Mouse (Mus musculus) neural tube, embryonic 12.5 days (tissue): ENCODE data around the gene Zic1. TPM values are rescaled to one million over a fixed set of nuclear protein-coding genes. Genes with fewer than 3 reads are reported as not detected.

Source experiments
- ATAC-seq: fragments of 200-750 bp; cut with Nextera tagmentation; 2 replicates; pipeline ENCODE4 v1.8.0; 2017; ENCODE audit warnings: low read depth, mild to moderate bottlenecking, moderate TSS enrichment, moderate library complexity; ENCODE audit not compliant: low FRiP score
- H3K27ac ChIP-seq: fragments of 300-500 bp; sonication (generic); 2 replicates; pipeline ENCODE4 v1.5.1; 2016
- H3K27me3 ChIP-seq: fragments of 300-500 bp; sonication (generic); replicated peaks from 2 replicates; pipeline ENCODE4 v1.6.1; 2016; ENCODE audit warnings: mild to moderate bottlenecking
- H3K36me3 ChIP-seq: fragments of 300-500 bp; sonication (generic); 2 replicates; pipeline ENCODE4 v1.6.1; 2016; ENCODE audit warnings: mild to moderate bottlenecking
- H3K4me1 ChIP-seq: fragments of 300-500 bp; sonication (generic); 2 replicates; pipeline ENCODE4 v1.6.1; 2016
- H3K4me2 ChIP-seq: fragments of 300-500 bp; sonication (generic); replicated peaks from 2 replicates; pipeline ENCODE4 v1.6.1; 2016; ENCODE audit warnings: mild to moderate bottlenecking
- H3K4me3 ChIP-seq: fragments of 300-500 bp; sonication (generic); 2 replicates; pipeline ENCODE4 v1.5.1; 2016
- H3K9ac ChIP-seq: fragments of 300-500 bp; sonication (generic); 2 replicates; pipeline ENCODE4 v1.6.1; 2016; ENCODE audit warnings: mild to moderate bottlenecking
- H3K9me3 ChIP-seq: fragments of 300-500 bp; sonication (generic); 2 replicates; pipeline ENCODE4 v1.6.1; 2016; ENCODE audit warnings: mild to moderate bottlenecking
- WGBS: fragments of 180-500 bp; shearing (Covaris S2); methylation state at CpG from one replicate; pipeline ENCODE4 v1.1.7; 2016; 5-methylcytosine and 5-hydroxymethylcytosine counted together
- polyA plus RNA-seq: library from polyadenylated mRNA; unstranded; fragments of >200 nt; fragmentation: Nextera tagmentation; extraction: Ambion mirVana; gene quantifications from 2 replicates; pipeline ENCODE4 v1.2.1, GENCODE M21; 2016

Zic1 gene
- polyA plus RNA-seq, 1 experiment from 2014 or later, result 19.9 TPM

DNA sequence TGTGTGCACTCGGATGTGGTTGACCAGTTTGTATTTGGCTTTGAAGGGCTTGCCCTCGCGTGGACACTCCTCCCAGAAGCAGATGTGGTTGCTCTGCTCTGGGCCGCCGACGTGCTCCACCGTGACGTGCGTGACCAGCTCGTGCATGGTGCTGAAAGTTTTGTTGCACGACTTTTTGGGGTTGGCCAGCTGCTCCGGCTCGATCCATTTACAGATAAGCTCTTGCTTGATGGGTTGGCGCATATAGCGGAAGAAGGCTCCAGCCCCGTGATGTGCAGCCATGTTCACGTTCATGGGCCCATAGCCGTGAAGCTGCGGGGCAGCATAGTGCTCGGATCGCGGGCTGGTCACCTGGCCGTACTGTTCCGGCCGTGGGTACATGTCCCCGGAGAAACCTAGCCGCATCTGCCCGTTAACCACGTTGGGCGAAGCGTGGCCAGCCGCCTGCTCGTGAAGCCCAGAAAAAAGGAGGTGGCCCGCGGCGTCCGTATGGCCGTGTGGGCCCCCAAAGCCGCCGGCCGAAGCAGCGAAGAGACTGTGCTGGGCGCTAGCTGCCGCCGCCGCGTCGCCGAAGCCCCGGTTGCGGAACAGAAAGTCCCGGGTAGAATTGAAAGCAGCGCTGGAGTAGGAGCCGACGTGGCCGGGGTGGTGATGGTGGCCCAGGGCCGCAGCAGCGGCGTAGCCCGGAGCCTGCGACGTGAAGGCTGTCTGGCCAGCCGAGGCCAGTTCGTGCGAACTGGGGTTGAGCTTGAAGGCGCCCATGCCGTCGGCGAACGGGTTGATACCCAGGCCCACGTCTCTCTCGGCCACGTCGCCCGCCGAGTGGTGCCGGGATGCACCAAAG, 1.3 kb downstream of the Zic1 start:
- Histone ChIP-seq H3K4me2 (peak overlapping the region; percentile 60), H3K4me1 (no peaks in the 10 kb centered on the region), H3K27ac (peak overlapping the region; percentile 98), H3K9ac (peak overlapping the region; percentile 98), H3K4me3 (peak overlapping the region; percentile 82), H3K9me3 (no peaks in the 10 kb centered on the region), H3K27me3 (peaks cover 25% of the 10 kb centered on the region), H3K36me3 (peaks cover 12% of the 10 kb centered on the region; the same call in 1 of the 2 replicates)
- under 1% methylated on average over 77 of the region's 77 CpGs for WGBS
- ATAC-seq, result no peak; the same call in 1 of the 2 replicates

DNA sequence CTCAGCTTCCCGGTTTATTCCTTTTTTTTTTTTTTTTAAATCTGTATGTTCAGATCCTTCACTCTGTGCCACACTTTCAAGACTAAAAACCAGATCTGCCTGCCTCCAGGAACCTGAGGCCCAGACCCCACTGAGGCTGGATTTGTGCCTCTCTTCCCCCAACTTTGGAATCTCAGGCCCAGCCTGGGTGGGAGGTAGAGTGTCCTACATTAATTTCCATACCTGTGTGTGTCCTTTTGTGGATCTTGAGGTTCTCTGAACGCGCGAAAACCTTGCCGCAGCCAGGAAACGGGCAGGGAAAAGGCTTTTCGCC, 1.8 kb downstream of the Zic1 start:
- peaks cover 19% of the 10 kb centered on the region for H3K27me3 ChIP-seq
- ATAC-seq, result no peak

DNA sequence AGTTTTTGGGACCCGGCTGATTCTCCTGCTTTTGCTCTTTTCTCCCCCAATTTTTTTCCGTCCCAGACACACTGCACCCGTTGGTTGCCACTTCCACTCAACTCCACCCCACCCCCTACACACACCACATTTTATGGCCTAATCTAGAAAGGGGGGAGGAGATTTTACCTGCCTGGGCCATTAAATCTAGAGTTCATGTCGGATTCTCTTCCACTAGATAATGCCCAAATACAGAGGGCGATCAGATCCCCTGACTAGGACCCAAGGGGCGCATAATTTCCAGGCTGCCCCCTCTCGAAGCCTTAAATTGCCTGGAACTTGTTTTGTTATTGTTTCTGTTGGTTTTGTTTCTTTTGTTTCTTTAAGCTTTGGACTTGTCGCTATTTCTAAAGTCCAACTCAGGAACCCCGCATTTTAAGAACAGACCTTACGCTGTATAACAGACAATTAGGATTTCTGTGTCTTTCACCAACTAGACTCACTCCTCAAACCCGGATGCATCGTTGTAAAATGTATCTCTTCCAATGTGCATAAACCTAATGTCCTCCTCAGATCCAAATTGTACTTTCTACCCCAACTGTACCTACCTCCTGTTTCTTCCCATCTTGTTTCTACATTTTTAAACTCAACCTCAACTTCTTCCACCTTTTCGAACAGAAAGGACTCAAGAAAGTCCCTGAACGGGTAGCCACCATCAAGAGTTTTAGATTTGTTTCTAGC, 2.4 kb downstream of the Zic1 start:
- peak overlapping the region; percentile 98 for H3K27ac ChIP-seq
- no peaks in the 10 kb centered on the region for H3K9me3 ChIP-seq
- peaks cover 18% of the 10 kb centered on the region for H3K27me3 ChIP-seq
- peaks cover 12% of the 10 kb centered on the region; the same call in 1 of the 2 replicates for H3K36me3 ChIP-seq
- H3K4me1 ChIP-seq, result no peaks in the 10 kb centered on the region
- no peak for ATAC-seq
- under 1% methylated on average over 14 of the region's 14 CpGs for WGBS
- H3K9ac ChIP-seq, result peak overlapping the region; percentile 98
- H3K4me2 ChIP-seq, result peak overlapping the region; percentile 60
- peak overlapping the region; percentile 82 for H3K4me3 ChIP-seq

More for the DNA sequence above, 1.8 kb downstream of the Zic1 start:
- Histone ChIP-seq H3K4me2 (peak overlapping the region; percentile 60), H3K27ac (peak overlapping the region; percentile 98), H3K4me3 (peak overlapping the region; percentile 82), H3K4me1 (no peaks in the 10 kb centered on the region), H3K36me3 (peaks cover 12% of the 10 kb centered on the region; the same call in 1 of the 2 replicates), H3K9me3 (no peaks in the 10 kb centered on the region), H3K9ac (peak overlapping the region; percentile 98)
- WGBS, result 0% methylated on average over 7 of the region's 7 CpGs

DNA sequence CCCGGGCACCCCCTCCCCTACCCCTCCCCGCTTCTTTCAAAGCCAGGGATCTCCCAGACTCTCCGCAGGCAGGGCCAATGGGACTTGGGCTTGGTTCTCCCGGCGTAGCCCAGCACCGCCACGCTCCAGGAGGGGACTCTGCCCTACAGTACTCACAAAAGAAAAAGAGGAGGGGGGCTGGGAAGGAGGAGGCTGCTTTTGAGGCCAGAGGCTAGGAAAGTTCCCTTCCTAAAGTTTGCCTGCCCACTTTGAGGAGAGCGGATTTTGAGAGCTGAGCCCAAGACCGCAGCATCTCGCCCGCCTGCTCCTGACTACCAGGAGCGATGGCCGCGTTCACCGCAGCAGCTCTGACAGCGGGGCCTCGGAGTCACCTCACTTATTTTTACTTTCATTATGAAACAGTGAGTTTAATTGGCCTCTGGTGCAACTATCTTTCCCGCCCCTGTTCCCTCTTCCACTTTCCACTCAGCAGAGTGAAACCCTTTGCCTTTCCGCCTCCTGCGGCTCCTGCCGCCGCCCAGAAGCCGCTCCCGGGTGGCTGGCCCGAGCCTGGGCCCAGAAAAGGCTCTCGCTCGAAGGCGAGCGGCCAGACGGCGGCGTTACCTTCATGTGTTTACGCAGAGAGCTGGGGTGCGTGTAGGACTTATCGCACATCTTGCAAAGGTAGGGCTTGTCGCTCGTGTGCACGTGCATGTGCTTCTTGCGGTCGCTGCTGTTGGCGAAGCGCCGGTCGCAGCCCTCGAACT, 3.6 kb downstream of the Zic1 start, which contains the start of gene Zic4:
Gene Zic4 (plus strand): TSS at position 558 of the 746 bp plus-strand sequence.
- Histone ChIP-seq H3K36me3 (peaks cover 12% of the 10 kb centered on the region; the same call in 1 of the 2 replicates), H3K4me3 (peak within 1 kb of the TSS; percentile 82), H3K9ac (peak within 1 kb of the TSS; percentile 98), H3K27ac (peak within 1 kb of the TSS; percentile 98), H3K4me2 (peak within 1 kb of the TSS; percentile 60), H3K9me3 (no peaks in the 10 kb centered on the region), H3K4me1 (no peaks in the 10 kb centered on the region), H3K27me3 (peaks cover 22% of the 10 kb centered on the region)
- WGBS, result under 1% methylated on average over 45 of the region's 45 CpGs
- peak; percentile 29; the same call in 1 of the 2 replicates for ATAC-seq

DNA sequence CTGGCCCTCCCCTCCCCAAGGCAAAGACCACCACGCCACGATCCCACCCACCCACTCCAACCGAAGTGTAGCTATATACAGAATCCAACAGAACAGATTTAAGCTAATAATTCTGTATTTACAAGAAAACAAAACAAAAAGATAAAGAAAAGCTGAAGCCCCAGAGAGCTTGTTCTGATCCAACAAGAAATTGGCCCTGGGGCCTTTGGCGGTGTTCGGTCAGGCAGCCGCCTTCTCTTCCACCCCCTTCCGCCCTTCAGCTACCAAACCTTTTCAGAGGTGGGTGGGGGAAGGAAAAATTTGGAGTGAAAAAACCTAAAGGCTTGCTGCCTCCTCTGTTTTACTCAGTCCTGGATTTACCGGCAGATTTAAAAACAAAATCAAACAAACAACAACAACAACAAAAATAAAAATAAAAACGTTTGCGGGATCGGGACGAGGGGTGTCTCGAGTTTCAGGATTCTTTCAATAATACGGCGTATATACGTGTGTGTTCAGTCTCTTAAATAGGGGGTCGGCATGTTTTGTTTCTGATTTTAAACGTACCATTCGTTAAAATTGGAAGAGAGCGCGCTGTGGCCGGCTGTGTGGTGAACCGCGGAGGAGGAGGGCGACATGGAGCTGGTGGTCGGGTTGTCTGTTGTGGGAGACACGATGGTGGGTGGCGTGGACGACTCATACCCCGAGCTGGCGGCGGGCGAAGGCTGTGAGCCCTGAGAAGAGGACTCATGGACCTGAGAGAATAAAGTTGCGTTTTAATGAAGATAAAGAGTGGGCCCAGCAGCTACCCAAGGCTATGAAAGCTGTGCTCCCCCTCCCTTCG, 4.4 kb downstream of the Zic1 start:
- under 1% methylated on average over 35 of the region's 35 CpGs for WGBS
- H3K27ac ChIP-seq, result peak overlapping the region; percentile 86
- H3K27me3 ChIP-seq, result peaks cover 27% of the 10 kb centered on the region
- H3K9me3 ChIP-seq, result no peaks in the 10 kb centered on the region
- H3K4me1 ChIP-seq, result no peaks in the 10 kb centered on the region
- peak overlapping the region; percentile 60 for H3K4me2 ChIP-seq
- peak overlapping the region; percentile 82 for H3K4me3 ChIP-seq
- H3K9ac ChIP-seq, result peak overlapping the region; percentile 98
- H3K36me3 ChIP-seq, result peaks cover 12% of the 10 kb centered on the region; the same call in 1 of the 2 replicates
- peak; percentile 2; the same call in 1 of the 2 replicates for ATAC-seq

DNA sequence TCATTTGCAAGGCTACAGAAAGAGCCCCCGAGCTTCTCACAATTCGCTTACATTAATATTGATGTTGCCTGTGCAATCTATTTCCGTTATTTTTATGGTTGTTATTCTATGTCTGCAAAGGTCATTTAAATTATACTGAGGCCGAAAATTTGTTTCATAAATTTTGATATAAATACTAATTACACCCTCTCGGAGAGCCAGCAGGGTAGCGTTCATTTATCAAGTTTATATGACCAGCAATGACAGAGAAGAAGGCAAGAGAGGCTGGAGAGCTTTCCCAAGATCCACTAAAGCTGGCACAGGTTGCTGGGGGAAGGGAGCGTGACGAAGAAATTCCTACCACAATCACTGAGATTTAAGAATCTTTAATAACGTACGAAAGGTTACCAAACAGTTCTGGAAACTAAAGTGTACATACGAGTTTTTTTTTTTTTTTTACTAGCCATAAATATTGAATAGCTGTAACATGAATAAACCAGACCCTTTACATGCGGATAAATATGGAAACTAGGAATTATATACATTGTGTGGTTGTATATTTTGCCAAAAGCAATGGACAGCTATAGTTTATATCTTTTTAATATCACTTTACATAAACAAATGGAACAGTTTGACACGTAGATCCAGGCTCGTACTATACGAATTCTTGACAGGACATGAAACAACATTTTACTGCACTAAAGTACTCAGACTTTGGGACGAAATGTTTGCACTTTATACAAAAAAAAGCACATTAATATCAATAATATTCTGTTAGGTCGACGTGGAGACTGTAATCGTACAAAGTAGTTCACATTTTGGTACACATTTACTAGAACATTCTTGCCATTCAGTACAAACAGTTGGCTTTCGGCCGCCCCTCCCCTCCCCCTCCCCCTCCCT, 5.2 kb downstream of the Zic1 start:
- Histone ChIP-seq H3K27ac (no peak overlapping the region), H3K4me1 (peaks cover 5% of the 10 kb centered on the region), H3K4me2 (peak overlapping the region; percentile 60), H3K4me3 (peak overlapping the region; percentile 82), H3K36me3 (peaks cover 12% of the 10 kb centered on the region; the same call in 1 of the 2 replicates), H3K27me3 (peaks cover 33% of the 10 kb centered on the region), H3K9ac (peak overlapping the region; percentile 98), H3K9me3 (no peaks in the 10 kb centered on the region)
- ATAC-seq, result no peak
- 2% methylated on average over 21 of the region's 21 CpGs for WGBS

DNA sequence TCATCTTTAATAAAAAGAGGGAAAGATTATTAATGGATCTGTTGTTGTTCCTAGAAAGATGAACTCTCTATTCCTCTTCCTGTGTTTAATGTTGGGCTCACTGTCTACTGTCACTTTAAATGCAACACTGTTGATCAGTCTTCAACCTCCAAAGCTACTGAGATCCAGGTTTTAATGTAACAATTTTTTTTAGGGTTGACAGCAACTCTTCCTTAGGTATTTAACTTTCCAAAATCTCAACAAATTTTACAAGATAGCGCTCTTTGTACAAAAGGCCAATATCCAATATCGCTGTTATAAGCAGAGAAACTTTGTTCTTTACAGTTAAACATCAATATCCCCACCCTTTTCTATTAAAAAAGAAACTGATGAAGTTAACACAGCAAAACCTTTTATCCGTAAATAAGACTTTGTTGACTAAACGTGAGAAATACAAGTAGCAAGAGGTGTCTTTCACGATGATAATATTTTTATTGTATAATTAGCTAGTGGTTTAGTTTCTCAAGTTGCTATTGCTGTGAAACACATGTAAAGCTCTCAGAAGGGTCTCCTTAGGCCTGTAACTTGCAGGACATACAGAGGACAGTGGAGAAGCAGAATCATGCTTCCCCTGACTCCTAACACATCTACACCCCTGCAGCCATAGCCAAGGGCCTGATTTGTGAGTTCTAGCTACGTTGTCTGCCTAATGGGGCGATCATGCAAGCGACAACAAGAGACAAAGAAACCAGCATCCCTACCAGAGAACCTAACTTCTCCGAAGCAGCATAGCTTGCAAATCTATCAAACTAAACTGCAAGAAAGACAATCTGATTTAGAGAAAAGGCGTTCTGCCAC, 6.5 kb downstream of the Zic1 start:
- peaks cover 11% of the 10 kb centered on the region; the same call in 1 of the 2 replicates for H3K36me3 ChIP-seq
- no peaks in the 10 kb centered on the region for H3K9me3 ChIP-seq
- peak overlapping the region; percentile 35 for H3K4me3 ChIP-seq
- H3K4me1 ChIP-seq, result peaks cover 11% of the 10 kb centered on the region
- 8% methylated on average over 10 of the region's 10 CpGs for WGBS
- H3K4me2 ChIP-seq, result peak overlapping the region; percentile 59
- H3K27ac ChIP-seq, result no peak overlapping the region
- no peak for ATAC-seq
- H3K9ac ChIP-seq, result peak overlapping the region; percentile 65
- peaks cover 34% of the 10 kb centered on the region for H3K27me3 ChIP-seq

DNA sequence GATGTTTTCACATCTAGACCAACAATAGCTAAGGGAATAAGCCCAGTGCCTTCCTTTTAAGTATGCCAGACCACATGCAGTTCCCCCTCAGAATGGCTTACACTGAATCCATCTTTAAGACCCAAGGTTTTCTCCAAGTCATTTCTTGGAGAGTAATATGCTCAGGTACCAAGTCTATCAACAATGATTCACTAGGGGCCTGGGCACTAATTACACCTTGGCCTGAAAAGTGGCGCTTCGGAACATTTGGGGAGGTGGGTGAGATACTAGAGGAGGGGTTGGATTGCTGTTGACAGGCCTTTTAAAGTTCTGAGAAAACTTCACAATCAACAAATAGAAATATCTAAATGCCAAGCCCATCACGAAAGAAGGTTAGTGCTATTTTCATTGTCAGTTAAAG, 8.3 kb downstream of the Zic1 start:
- H3K27me3 ChIP-seq, result peaks cover 43% of the 10 kb centered on the region
- H3K4me3 ChIP-seq, result no peak overlapping the region
- WGBS, result 14% methylated on average over 3 of the region's 3 CpGs
- H3K4me1 ChIP-seq, result peaks cover 15% of the 10 kb centered on the region
- H3K9ac ChIP-seq, result no peak overlapping the region
- H3K9me3 ChIP-seq, result no peaks in the 10 kb centered on the region
- peaks cover 7% of the 10 kb centered on the region; the same call in 1 of the 2 replicates for H3K36me3 ChIP-seq
- no peak for ATAC-seq
- peak overlapping the region; percentile 59 for H3K4me2 ChIP-seq
- H3K27ac ChIP-seq, result no peak overlapping the region

DNA sequence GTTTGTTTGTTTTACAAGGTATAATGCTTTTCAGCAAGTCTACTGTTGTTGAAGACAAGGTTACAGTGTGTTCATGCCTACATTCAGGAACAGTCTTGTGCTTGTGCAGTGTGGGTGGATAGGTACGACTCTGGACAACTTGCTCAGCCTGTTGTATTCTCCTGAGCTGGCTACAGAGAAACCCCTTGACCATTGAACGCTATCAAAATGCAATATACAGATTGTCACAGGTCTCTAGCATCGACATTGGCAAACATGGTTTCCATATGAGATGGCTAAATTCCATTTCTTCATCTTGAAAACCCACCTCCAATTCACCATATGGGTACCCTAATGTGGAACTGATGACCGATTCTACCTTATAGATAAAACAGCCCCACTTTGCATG, 9.3 kb downstream of the Zic1 start:
- Histone ChIP-seq H3K4me3 (no peak overlapping the region), H3K36me3 (no peaks in the 10 kb centered on the region), H3K4me2 (peak overlapping the region; percentile 59), H3K4me1 (peaks cover 15% of the 10 kb centered on the region), H3K9me3 (no peaks in the 10 kb centered on the region), H3K27ac (no peak overlapping the region), H3K27me3 (peaks cover 47% of the 10 kb centered on the region), H3K9ac (no peak overlapping the region)
- no peak for ATAC-seq
- 5% methylated on average over 4 of the region's 4 CpGs for WGBS
